Mouse (Mus musculus) heart, postnatal 0 days (tissue): Measurements from ENCODE around the gene Ugt1a6a.
"Not testable (repeated sequence)": the region's sequence is repeated elsewhere in the genome, so short reads cannot be mapped to it uniquely, and the experiment has no call there.

Source experiments
- CTCF ChIP-seq: IDR thresholded peaks from 2 replicates; pipeline ENCODE4 v1.5.1; 2016; ENCODE audit warnings: antibody characterized with exemption, control low read depth, low read depth
- EP300 ChIP-seq: IDR thresholded peaks from 2 replicates; pipeline ENCODE4 v1.6.1; 2016; ENCODE audit warnings: antibody characterized with exemption, low read depth

- not testable (repeated sequence) for TF ChIP-seq CTCF, EP300
These were observed 30.7 kb upstream of the Ugt1a6a start for GRCm38 (mm10) chr1:88103697-88104468.
